Mouse (Mus musculus) forebrain, embryonic 13.5 days (tissue): ENCODE measurements at regions not wholly inside any gene's neighbourhood (a gene's known extent, or its start where the extent isn't known, plus 50 kb on each side); places are given as distances from the start of the nearest gene placed in this dataset.

Experiments
- ATAC-seq: fragments of 200-750 bp; cut with Nextera tagmentation; 2 replicates; pipeline ENCODE4 v1.8.0; 2017
- H3K27ac ChIP-seq: fragments of 300-500 bp; sonication (generic); 2 replicates; pipeline ENCODE4 v1.5.1; 2015; ENCODE audit warnings: inconsistent platforms, mild to moderate bottlenecking, moderate library complexity
- H3K27me3 ChIP-seq: fragments of 300-500 bp; sonication (generic); 2 replicates; pipeline ENCODE4 v1.6.1; 2015; ENCODE audit warnings: mild to moderate bottlenecking, inconsistent platforms
- H3K36me3 ChIP-seq: fragments of 300-500 bp; sonication (generic); 2 replicates; pipeline ENCODE4 v1.6.1; 2015; ENCODE audit warnings: mild to moderate bottlenecking, inconsistent platforms; ENCODE audit not compliant: poor library complexity, severe bottlenecking
- H3K4me1 ChIP-seq: fragments of 300-500 bp; sonication (generic); 2 replicates; pipeline ENCODE4 v1.6.1; 2015; ENCODE audit warnings: inconsistent platforms
- H3K4me2 ChIP-seq: fragments of 300-500 bp; sonication (generic); 2 replicates; pipeline ENCODE4 v1.6.1; 2015; ENCODE audit warnings: inconsistent platforms, mild to moderate bottlenecking, moderate library complexity
- H3K4me3 ChIP-seq: fragments of 300-500 bp; sonication (generic); 2 replicates; pipeline ENCODE4 v1.5.1; 2015; ENCODE audit warnings: mild to moderate bottlenecking, inconsistent platforms
- H3K9ac ChIP-seq: fragments of 300-500 bp; sonication (generic); 2 replicates; pipeline ENCODE4 v1.6.1; 2015; ENCODE audit warnings: mild to moderate bottlenecking, inconsistent platforms
- H3K9me3 ChIP-seq: fragments of 300-500 bp; sonication (generic); replicated peaks from 2 replicates; pipeline ENCODE4 v1.6.1; 2016; ENCODE audit warnings: inconsistent platforms
- WGBS: fragments of 180-500 bp; shearing (Covaris S2); methylation state at CpG from one replicate; pipeline ENCODE4 v1.1.7; 2015; 5-methylcytosine and 5-hydroxymethylcytosine counted together

GRCm38 (mm10) chr19:14777709-14778108 lies 179.9 kb upstream of the Tle4 start:
- H3K4me1 ChIP-seq, result peaks cover 16% of the 10 kb centered on the region
- peak overlapping the region; percentile 35 for H3K4me2 ChIP-seq
- no peak overlapping the region for H3K9ac ChIP-seq
- WGBS, result 15% methylated on average over 7 of the region's 7 CpGs
- no peaks in the 10 kb centered on the region for H3K9me3 ChIP-seq
- no peak overlapping the region for H3K4me3 ChIP-seq
- no peaks in the 10 kb centered on the region for H3K36me3 ChIP-seq
- peaks cover 27% of the 10 kb centered on the region; the same call in 1 of the 2 replicates for H3K27me3 ChIP-seq
- ATAC-seq, result peak; percentile 71
- peak overlapping the region; percentile 68; the same call in 1 of the 2 replicates for H3K27ac ChIP-seq

- under 1% methylated on average over 10 of the region's 10 CpGs for WGBS
- no peak overlapping the region for H3K4me3 ChIP-seq
- ATAC-seq, result peak; percentile 96
- no peaks in the 10 kb centered on the region for H3K9me3 ChIP-seq
- H3K4me1 ChIP-seq, result peaks cover 16% of the 10 kb centered on the region
- H3K27ac ChIP-seq, result no peak overlapping the region
- no peaks in the 10 kb centered on the region for H3K36me3 ChIP-seq
- no peak overlapping the region for H3K9ac ChIP-seq
- peak overlapping the region; percentile 30 for H3K4me2 ChIP-seq
- peaks cover 22% of the 10 kb centered on the region; the same call in 1 of the 2 replicates for H3K27me3 ChIP-seq
Measured at GRCm38 (mm10) chr19:14777198-14777597, 179.3 kb upstream of the Tle4 start.

- peak overlapping the region; percentile 30 for H3K4me2 ChIP-seq
- no peak overlapping the region for H3K4me3 ChIP-seq
Measured at GRCm38 (mm10) chr19:14776791-14777190, 178.9 kb upstream of the Tle4 start.

GRCm38 (mm10) chr19:14772794-14773193 lies 174.9 kb upstream of the Tle4 start:
- peaks cover 13% of the 10 kb centered on the region for H3K4me1 ChIP-seq
- WGBS, result 48% methylated on average over 2 of the region's 2 CpGs
- no peak overlapping the region for H3K4me3 ChIP-seq
- H3K36me3 ChIP-seq, result no peaks in the 10 kb centered on the region
- no peaks in the 10 kb centered on the region for H3K27me3 ChIP-seq
- no peaks in the 10 kb centered on the region for H3K9me3 ChIP-seq
- H3K9ac ChIP-seq, result no peak overlapping the region
- no peak for ATAC-seq
- H3K27ac ChIP-seq, result no peak overlapping the region
- no peak overlapping the region for H3K4me2 ChIP-seq

More at GRCm38 (mm10) chr19:14776791-14777190, 178.9 kb upstream of the Tle4 start:
- Histone ChIP-seq H3K36me3 (no peaks in the 10 kb centered on the region), H3K4me1 (peaks cover 16% of the 10 kb centered on the region), H3K9me3 (no peaks in the 10 kb centered on the region), H3K27me3 (peaks cover 22% of the 10 kb centered on the region; the same call in 1 of the 2 replicates), H3K27ac (peak overlapping the region; percentile 57; the same call in 1 of the 2 replicates), H3K9ac (no peak overlapping the region)
- WGBS, result 11% methylated on average over 5 of the region's 5 CpGs
- ATAC-seq, result peak; percentile 46

- Histone ChIP-seq H3K4me1 (no peaks in the 10 kb centered on the region), H3K4me3 (no peak overlapping the region), H3K9me3 (no peaks in the 10 kb centered on the region), H3K27me3 (no peaks in the 10 kb centered on the region), H3K4me2 (no peak overlapping the region), H3K9ac (no peak overlapping the region), H3K36me3 (no peaks in the 10 kb centered on the region), H3K27ac (no peak overlapping the region)
- no peak for ATAC-seq
Measured at GRCm38 (mm10) chr19:14752646-14753045, 154.8 kb upstream of the Tle4 start.

GRCm38 (mm10) chr19:14742361-14742760 lies 144.5 kb upstream of the Tle4 start:
- ATAC-seq, result no peak
- no peak overlapping the region for H3K9ac ChIP-seq
- no peaks in the 10 kb centered on the region for H3K27me3 ChIP-seq
- H3K4me2 ChIP-seq, result no peak overlapping the region
- H3K4me1 ChIP-seq, result no peaks in the 10 kb centered on the region
- 91% methylated on average over 3 of the region's 3 CpGs for WGBS
- H3K36me3 ChIP-seq, result no peaks in the 10 kb centered on the region
- H3K4me3 ChIP-seq, result no peak overlapping the region
- no peaks in the 10 kb centered on the region for H3K9me3 ChIP-seq
- no peak overlapping the region for H3K27ac ChIP-seq

GRCm38 (mm10) chr19:14740936-14741335 lies 143.1 kb upstream of the Tle4 start:
- no peaks in the 10 kb centered on the region for H3K4me1 ChIP-seq
- H3K9ac ChIP-seq, result no peak overlapping the region
- no peaks in the 10 kb centered on the region for H3K36me3 ChIP-seq
- H3K9me3 ChIP-seq, result no peaks in the 10 kb centered on the region
- H3K27me3 ChIP-seq, result no peaks in the 10 kb centered on the region
- no peak overlapping the region for H3K27ac ChIP-seq
- no peak overlapping the region for H3K4me3 ChIP-seq
- no peak for ATAC-seq
- H3K4me2 ChIP-seq, result no peak overlapping the region
- 95% methylated on average over 1 of the region's 1 CpGs for WGBS

- ATAC-seq, result no peak
- Histone ChIP-seq H3K4me1 (no peaks in the 10 kb centered on the region), H3K36me3 (no peaks in the 10 kb centered on the region), H3K27ac (no peak overlapping the region), H3K4me2 (no peak overlapping the region), H3K9ac (no peak overlapping the region), H3K9me3 (no peaks in the 10 kb centered on the region), H3K4me3 (no peak overlapping the region), H3K27me3 (no peaks in the 10 kb centered on the region)
- 97% methylated on average over 1 of the region's 1 CpGs for WGBS
Measured at GRCm38 (mm10) chr19:14740139-14740538, 142.3 kb upstream of the Tle4 start.

GRCm38 (mm10) chr19:14736514-14736913 lies 138.7 kb upstream of the Tle4 start:
- H3K4me3 ChIP-seq, result no peak overlapping the region
- H3K9me3 ChIP-seq, result no peaks in the 10 kb centered on the region
- no peak overlapping the region for H3K4me2 ChIP-seq
- H3K9ac ChIP-seq, result no peak overlapping the region
- no peaks in the 10 kb centered on the region for H3K4me1 ChIP-seq
- WGBS, result 92% methylated on average over 1 of the region's 1 CpGs
- no peaks in the 10 kb centered on the region for H3K27me3 ChIP-seq
- H3K27ac ChIP-seq, result no peak overlapping the region
- no peaks in the 10 kb centered on the region for H3K36me3 ChIP-seq
- ATAC-seq, result no peak

- Histone ChIP-seq H3K27ac (no peak overlapping the region), H3K9ac (no peak overlapping the region), H3K27me3 (no peaks in the 10 kb centered on the region), H3K9me3 (no peaks in the 10 kb centered on the region), H3K4me2 (no peak overlapping the region), H3K4me1 (no peaks in the 10 kb centered on the region), H3K4me3 (no peak overlapping the region), H3K36me3 (no peaks in the 10 kb centered on the region)
- no peak for ATAC-seq
- WGBS, result 65% methylated on average over 3 of the region's 3 CpGs
Measured at GRCm38 (mm10) chr19:14725329-14725728, 127.5 kb upstream of the Tle4 start.

GRCm38 (mm10) chr19:14724637-14725036 lies 126.8 kb upstream of the Tle4 start:
- H3K27me3 ChIP-seq, result no peaks in the 10 kb centered on the region
- no peak overlapping the region for H3K4me2 ChIP-seq
- no peak overlapping the region for H3K4me3 ChIP-seq
- H3K9me3 ChIP-seq, result no peaks in the 10 kb centered on the region
- H3K4me1 ChIP-seq, result no peaks in the 10 kb centered on the region
- ATAC-seq, result no peak
- H3K36me3 ChIP-seq, result no peaks in the 10 kb centered on the region
- 83% methylated on average over 4 of the region's 4 CpGs for WGBS
- H3K9ac ChIP-seq, result no peak overlapping the region
- H3K27ac ChIP-seq, result no peak overlapping the region

GRCm38 (mm10) chr19:14705791-14706190 lies 107.9 kb upstream of the Tle4 start:
- 95% methylated on average over 2 of the region's 2 CpGs for WGBS

GRCm38 (mm10) chr19:14701116-14701515 lies 103.3 kb upstream of the Tle4 start:
- Histone ChIP-seq H3K27me3 (no peaks in the 10 kb centered on the region), H3K9me3 (no peaks in the 10 kb centered on the region), H3K4me2 (no peak overlapping the region), H3K9ac (no peak overlapping the region), H3K36me3 (no peaks in the 10 kb centered on the region), H3K4me3 (no peak overlapping the region), H3K4me1 (0 out of 2 replicates have a peak, but pooled peaks cover 4% of the 10 kb centered on the region), H3K27ac (no peak overlapping the region)
- ATAC-seq, result peak; percentile 38; the same call in 1 of the 2 replicates
- WGBS, result 81% methylated on average over 4 of the region's 4 CpGs

More at GRCm38 (mm10) chr19:14705791-14706190, 107.9 kb upstream of the Tle4 start:
- Histone ChIP-seq H3K27me3 (no peaks in the 10 kb centered on the region), H3K36me3 (no peaks in the 10 kb centered on the region), H3K4me3 (no peak overlapping the region), H3K4me1 (0 out of 2 replicates have a peak, but pooled peaks cover 4% of the 10 kb centered on the region), H3K9ac (no peak overlapping the region), H3K27ac (no peak overlapping the region), H3K9me3 (no peaks in the 10 kb centered on the region), H3K4me2 (no peak overlapping the region)
- no peak for ATAC-seq
